Mouse (Mus musculus): ENCODE measurements around the gene Shb. TPM values are rescaled to one million over a fixed set of nuclear protein-coding genes. Genes with fewer than 3 reads are reported as not detected.

Shb gene
- polyA plus RNA-seq, 1 experiment: 11.4 TPM

- no peak for TF ChIP-seq POLR2A (IDR thresholded peaks at IDR 0.05; ENCODE audit: extremely low read depth, insufficient read depth, low read length)
- no peak for TF ChIP-seq CTCF (IDR thresholded peaks at IDR 0.05; ENCODE audit: extremely low read depth, insufficient read depth, low read length)
- no peak overlapping the region for H3K27ac ChIP-seq (ENCODE audit: insufficient read depth, low read length)
- no peaks in the 10 kb centered on the region for H3K4me1 ChIP-seq (ENCODE audit: control insufficient read depth, insufficient read depth, low read length)
- H3K4me3 ChIP-seq (ENCODE audit: insufficient read depth, low read length): no peak overlapping the region
Observed at GRCm38 (mm10) chr4:45376573-45376972, 155.7 kb downstream of the Shb start.

GRCm38 (mm10) chr4:45374879-45375278, 157.4 kb downstream of the Shb start:
- H3K4me1 ChIP-seq (ENCODE audit: control insufficient read depth, insufficient read depth, low read length): no peaks in the 10 kb centered on the region
- no peak overlapping the region for H3K4me3 ChIP-seq (ENCODE audit: insufficient read depth, low read length)
- no peak overlapping the region for H3K27ac ChIP-seq (ENCODE audit: insufficient read depth, low read length)
- TF ChIP-seq CTCF (IDR thresholded peaks at IDR 0.05; ENCODE audit: extremely low read depth, insufficient read depth, low read length) (no peak), POLR2A (IDR thresholded peaks at IDR 0.05; ENCODE audit: extremely low read depth, insufficient read depth, low read length) (no peak)

Other genes starting within 250 kb of the Shb start
- gene Trmt10b, start 235.3 kb downstream of the Shb start, polyA plus RNA-seq (2012; rRNA removed): 13.5 and 16.6 TPM in 2 replicates
- gene Dcaf10, start 190.4 kb downstream of the Shb start, polyA plus RNA-seq (2012; rRNA removed): 8.2 and 9.0 TPM in 2 replicates
- 18.0 and 18.8 TPM in 2 replicates for gene Exosc3, start 189.7 kb downstream of the Shb start, polyA plus RNA-seq (2012; rRNA removed)
- 98.9 and 105 TPM in 2 replicates for gene Slc25a51, start 123.7 kb downstream of the Shb start, polyA plus RNA-seq (2012; rRNA removed)

Measured in cortical plate, adult 2 months (tissue).